Mouse (Mus musculus): Measurements from ENCODE around the gene Banp.

DNA sequence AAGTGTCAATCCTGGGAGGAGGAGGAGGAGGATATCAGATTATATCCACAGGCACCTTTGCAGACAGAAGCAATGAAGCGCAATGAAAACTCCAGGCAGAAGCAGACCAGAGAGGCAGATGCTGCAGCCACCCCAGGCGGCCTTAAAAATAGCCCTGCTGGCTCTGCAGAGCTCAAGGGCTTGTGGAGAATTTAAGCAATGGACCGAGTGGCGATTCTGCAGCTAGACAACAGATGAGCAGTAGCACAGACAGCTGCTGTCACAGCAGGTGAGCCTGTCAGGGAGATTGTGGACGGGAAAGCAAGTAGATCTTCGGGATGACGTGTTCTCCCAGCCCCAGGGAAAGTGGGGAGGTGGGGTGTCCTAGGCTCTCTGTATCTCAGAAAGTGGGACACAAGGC is 81.4 kb downstream of the Banp start:
- TF ChIP-seq CTCF (IDR thresholded peaks at IDR 0.05 in 2 of 3, conservative IDR thresholded peaks at IDR 0.05 in 1 of 3; ENCODE audit: control insufficient read depth in 1 of 3, insufficient read depth in 1 of 3, low read depth in 2 of 3, low read length in 3 of 3, poor library complexity in 1 of 3, severe bottlenecking in 1 of 3) (no peak), CHD1 (IDR thresholded peaks at IDR 0.05; ENCODE audit: low read depth, low read length) (no peak)
